Mouse (Mus musculus): ENCODE measurements around the gene Misp.

Misp gene

DNA sequence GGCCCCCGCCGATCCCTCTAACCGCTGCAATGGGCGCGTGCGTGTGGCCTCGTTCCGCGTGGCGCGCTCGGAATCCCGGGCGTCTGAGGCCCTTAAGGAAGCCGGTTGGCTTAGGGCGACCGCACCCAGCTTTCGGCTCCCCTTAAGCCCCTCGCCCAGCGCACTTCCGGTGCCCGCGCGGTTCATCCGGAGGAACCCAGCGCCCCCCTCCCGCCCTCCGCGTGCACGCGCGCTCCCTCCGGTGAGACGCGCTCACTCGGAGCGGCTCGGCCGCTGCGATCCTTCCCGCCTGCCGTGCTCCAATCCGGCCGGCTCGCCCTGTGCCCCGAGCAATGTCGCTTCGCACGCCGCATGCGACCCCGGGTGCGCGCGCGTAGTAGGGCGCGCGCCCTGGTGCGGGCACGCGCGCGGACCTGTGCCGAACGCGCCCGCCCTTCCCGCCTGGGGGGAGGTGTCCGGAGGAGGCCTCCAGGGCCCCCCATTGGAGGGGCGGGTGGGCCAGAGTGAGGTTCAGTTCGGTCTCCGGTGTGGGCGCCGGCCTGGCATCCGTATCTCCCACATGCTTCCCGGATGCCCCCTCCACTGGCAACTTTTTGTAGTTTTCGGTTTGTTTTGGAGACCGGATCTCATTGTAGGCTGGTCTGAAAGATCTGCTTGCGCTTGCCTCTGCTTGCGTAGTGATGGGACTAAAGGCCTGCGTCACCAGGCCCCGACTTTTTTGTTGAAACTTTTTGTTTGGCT is 34.2 kb downstream of the Misp start:
- DNase-seq (ENCODE audit: low read depth) = peak; percentile 88

GRCm38 (mm10) chr10:79855558-79856184 is 34.9 kb downstream of the Misp start:
- DNase-seq (ENCODE audit: low read depth) = peak; percentile 60

- DNase-seq (ENCODE audit: low read depth) = peak; percentile 45
Observed at GRCm38 (mm10) chr10:79856280-79856679, 35.5 kb downstream of the Misp start.

DNA sequence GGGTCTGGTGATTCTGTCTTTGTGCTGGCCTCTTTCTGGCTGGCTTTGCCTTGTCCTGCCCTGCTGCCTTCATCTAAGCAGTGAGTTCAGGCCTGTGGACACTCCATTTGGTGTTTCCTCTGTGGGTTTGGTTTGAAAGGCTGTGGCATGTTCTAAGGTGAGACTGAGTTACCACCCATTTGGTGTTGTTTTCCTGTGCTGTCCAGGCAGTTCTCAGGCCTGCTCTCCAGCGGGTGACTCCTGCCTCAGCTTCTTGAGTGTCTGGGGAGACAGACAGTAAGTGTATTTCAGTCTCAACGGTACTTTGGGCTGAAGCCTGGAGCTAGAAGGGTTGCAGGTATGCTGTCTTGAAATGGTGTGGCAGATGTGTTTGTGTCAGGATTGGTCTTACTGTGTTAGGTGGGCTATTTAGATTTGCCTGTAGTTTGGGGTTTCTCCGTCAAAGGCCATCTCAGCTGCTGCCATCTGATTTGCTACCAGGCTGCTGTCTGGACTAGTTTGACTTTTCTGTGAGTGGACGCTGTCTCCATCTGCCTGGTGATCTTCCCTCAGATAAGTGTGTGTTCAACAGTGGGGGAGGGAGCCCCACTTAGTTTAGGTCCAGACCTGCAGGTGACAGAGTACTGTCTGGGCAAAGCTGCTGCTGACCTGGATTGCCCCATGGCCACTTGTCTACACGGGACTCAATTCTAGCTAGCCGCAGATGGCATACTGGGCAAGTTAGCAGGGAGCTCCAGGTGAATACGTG is 36.1 kb downstream of the Misp start:
- DNase-seq (ENCODE audit: low read depth) = peak; percentile 47

DNA sequence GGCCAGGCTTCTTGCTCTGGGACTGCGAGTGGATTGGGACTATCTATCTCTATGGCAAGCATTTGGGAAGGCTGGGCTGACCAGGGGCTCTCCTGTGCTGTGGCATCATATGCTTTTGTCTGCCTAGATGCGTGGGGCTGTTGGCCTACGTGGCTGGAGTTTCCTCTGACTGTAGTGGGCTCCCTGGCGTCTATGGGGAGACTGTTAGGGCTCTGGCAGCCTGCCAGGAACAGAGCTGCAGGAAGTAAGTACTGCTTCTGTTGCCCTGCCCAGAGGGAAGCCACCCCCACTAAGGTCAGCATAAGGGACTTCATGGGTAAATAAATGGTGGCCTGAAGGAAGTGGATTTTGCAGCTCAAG is 36.6 kb downstream of the Misp start:
- DNase-seq (ENCODE audit: low read depth) = peak; percentile 83

DNA sequence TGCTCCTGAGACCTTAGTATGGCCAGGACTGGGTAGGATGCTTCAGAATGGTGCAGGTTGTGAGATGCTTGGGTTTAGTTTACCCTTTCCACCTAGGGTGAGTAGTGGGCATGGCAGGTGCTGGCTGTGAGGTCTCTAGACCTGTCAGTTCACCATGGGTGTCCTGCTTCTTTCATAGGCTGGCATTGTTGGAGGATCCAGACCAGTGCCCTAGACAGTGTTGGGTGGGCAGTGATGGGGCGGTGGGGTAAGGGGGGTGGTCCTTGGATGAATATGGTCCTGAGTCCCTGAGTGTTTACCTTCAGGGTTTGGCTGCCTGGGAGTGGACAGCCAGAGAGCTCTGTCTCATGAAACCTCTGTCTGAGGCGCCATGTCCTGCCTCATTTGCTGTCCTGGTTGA is 37.1 kb downstream of the Misp start:
- no peak for DNase-seq (ENCODE audit: low read depth)

DNA sequence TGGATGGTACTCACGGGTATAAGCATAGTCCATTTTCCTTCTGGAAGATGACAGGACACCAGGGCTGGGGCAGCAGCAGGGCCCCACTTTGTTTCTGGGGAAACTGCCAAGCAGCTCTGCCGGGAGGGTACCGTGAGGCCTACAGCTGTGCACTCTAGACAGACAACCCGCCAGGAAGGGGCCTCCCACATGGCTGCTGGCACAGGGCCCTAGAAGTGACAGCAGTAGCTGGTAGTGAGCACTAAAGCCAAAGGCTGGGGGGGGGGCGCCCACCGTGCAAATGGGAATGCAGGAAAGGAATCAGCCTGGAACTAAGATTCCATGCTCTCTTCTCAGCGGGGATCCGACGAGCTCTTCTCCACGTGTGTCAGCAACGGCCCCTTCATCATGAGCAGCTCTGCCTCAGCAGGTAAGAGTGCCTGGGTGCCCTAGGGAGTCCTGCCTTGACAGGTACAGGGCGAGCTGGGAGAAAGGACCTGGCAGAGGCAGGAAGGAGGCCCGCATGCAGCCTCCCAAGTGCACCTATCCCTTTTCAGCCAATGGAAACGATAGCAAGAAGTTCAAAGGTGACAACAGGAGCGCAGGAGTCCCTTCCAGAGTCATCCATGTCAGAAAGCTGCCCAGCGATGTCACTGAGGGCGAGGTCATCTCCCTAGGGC is 37.8 kb downstream of the Misp start:
- no peak for DNase-seq (ENCODE audit: low read depth)

- no peak for DNase-seq (ENCODE audit: low read depth)
Observed at GRCm38 (mm10) chr10:79859116-79859515, 38.3 kb downstream of the Misp start.

DNA sequence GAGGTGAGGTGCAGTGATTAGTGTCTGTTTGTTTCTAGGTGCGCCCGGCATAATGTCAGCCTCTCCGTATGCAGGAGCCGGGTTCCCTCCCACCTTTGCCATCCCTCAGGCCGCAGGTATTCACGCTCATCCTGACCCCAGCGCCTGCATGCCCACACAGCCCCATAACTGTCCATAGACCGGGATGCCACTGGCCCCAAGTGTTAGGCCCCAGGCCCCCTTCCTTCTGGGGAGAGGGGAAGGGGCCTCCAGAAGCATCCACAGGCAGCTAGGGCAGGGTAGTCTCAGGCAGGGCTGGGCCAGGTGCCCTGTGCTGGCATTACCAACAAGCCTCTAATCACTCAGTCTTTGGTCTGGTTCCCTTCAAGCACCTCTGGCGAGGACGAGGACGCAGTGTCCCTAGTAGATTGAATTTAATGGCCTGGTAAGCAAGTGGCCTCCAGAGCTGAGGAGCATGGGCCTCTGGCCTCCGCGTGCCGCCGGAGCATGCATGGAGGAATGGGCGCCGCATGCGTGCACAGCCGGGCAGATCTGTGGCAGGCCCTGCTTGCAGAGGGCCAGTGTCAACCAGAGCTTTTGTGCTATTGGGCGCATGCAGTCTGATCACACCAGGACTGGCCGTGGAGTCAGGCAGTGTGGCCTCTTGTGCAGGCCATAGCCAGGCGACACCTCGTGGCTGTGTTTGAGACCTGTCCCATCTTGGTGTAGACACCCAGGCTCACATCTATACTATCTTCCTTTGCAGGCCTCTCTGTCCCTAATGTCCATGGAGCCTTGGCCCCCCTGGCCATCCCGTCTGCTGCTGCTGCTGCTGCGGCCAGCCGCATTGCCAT is 39.5 kb downstream of the Misp start:
- DNase-seq (ENCODE audit: low read depth) = no peak

DNA sequence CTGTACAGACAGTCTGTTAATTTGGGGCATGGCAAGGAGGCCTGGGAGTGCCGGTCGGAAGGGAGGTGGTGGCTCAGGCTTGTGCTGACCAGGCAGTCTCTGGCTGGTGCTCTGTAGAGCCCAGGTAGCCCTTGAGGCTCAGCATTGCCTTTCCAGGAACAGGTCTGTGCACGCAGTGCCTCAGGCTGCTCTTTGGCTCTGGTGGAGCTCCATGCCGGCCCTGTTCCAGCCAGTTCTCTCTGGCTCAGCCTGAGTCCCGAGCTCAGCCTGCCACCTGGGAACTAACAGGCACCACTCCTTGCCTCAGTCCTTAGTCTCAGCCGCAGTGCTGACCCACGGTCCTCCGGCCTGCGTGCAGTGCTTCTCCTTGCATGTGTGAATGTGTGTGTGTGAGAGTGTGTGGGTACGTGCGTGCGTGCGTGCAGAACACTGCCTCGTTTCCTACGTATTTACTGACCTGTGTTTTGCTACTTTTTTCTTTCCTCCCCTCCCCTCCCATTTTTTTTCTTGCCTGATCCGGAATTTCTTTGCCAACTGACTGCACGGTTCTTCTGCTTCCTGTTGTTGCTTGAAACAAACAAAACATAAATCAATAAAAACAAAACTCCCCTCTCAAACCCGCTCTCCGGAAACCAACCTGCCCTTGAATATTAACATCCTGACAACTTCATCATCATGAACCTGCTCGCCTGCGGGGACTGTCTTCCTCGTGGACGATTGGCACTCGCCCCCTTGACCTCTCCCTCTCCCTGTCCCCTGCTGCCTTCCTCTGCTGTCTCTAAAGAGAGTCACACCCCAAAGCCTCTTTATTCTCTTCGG is 40.6 kb downstream of the Misp start:
- DNase-seq (ENCODE audit: low read depth) = no peak

- peak; percentile 16 for DNase-seq (ENCODE audit: low read depth)
Observed at GRCm38 (mm10) chr10:79862049-79862788, 41.4 kb downstream of the Misp start.

- peak; percentile 17 for DNase-seq (ENCODE audit: low read depth)
Observed at GRCm38 (mm10) chr10:79862925-79863324, 42.1 kb downstream of the Misp start.

DNA sequence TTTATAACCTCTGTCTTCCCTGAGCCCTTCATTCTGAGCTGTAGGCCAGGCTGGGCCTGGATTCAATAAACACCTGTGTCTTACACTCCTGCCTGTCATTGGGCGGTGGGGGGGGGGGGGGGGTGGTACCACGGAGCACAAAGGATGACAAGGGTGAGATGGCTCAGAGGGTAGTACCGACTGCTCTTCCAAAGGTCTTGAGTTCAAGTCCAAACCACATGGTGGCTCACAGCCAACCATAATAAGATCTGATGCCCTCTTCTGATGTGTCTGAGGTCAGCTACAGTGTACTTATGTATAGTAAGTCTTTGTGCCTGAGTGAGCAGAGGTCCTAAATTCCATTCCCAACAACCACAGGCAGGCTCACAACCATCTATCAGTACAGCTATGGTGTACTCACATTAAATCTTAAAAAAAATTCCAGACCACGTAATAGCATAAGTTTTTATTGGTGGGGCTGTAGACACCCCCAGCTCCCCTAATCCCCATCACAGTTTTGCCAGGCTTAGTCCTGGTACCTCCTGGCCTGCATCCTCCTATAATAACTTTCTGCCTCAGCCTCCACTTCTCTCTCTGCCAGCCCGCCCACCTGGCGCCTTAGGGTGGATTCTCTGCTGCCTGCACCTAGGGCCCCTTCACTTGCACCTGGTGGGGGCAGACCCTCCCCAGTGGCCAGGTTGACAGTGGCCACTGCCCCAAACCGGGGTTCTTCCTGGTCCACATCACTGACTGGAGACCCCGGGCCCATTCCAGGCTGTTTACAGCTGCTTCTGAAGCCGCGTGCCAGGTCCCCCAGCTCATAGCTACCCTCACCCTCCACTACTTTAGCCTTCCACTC is 43.8 kb downstream of the Misp start:
- DNase-seq (ENCODE audit: low read depth) = peak; percentile 35

GRCm38 (mm10) chr10:79865189-79865601 is 44.4 kb downstream of the Misp start:
- DNase-seq (ENCODE audit: low read depth) = no peak

GRCm38 (mm10) chr10:79865801-79866295 is 45.1 kb downstream of the Misp start:
- no peak for DNase-seq (ENCODE audit: low read depth)

GRCm38 (mm10) chr10:79866601-79867000 is 45.8 kb downstream of the Misp start:
- no peak for DNase-seq (ENCODE audit: low read depth)

- DNase-seq (ENCODE audit: low read depth) = no peak
Observed at GRCm38 (mm10) chr10:79871845-79872244, 51.1 kb downstream of the Misp start.

DNA sequence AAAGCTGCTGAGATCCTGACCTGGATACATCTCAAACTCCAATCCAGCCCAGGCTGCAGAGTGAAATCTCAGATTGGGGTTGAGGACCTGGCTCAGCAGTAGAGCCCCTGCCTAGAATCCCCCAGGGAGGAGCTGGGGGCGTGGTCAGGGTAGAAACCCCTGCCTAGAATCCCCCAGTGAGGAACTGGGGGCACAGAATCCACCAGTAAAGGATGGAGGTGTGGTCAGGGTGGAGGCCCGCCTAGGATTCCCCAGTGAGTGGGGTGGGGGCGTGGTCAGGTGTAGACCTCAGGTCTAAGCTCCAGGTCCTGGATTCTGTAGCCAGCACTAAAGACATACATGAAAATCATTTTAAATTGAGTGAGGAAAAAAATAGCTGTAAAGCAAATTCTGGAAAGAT is 52.1 kb downstream of the Misp start:
- no peak for DNase-seq (ENCODE audit: low read depth)

GRCm38 (mm10) chr10:79873313-79873712 is 52.5 kb downstream of the Misp start:
- DNase-seq (ENCODE audit: low read depth) = peak; percentile 29

Measured in induced T-regulatory cell, adult 2 months (primary cell).